Mouse (Mus musculus): ENCODE data around the gene Csnk1g1.

Gene Csnk1g1

GRCm38 (mm10) chr9:65908394-65909300 is at the start of gene Csnk1g1, which contains the start of gene Trip4:
Gene Csnk1g1, plus strand, starts transcription at chr9:65908924.
Gene Trip4, minus strand, starts transcription at chr9:65908794.
- DNase-seq (ENCODE audit: low spot score in 2 of 2) = peak; percentile 97

- DNase-seq (ENCODE audit: low spot score in 2 of 2) = no peak
Measured at GRCm38 (mm10) chr9:65859656-65860055, 49.1 kb upstream of the Csnk1g1 start.

DNA sequence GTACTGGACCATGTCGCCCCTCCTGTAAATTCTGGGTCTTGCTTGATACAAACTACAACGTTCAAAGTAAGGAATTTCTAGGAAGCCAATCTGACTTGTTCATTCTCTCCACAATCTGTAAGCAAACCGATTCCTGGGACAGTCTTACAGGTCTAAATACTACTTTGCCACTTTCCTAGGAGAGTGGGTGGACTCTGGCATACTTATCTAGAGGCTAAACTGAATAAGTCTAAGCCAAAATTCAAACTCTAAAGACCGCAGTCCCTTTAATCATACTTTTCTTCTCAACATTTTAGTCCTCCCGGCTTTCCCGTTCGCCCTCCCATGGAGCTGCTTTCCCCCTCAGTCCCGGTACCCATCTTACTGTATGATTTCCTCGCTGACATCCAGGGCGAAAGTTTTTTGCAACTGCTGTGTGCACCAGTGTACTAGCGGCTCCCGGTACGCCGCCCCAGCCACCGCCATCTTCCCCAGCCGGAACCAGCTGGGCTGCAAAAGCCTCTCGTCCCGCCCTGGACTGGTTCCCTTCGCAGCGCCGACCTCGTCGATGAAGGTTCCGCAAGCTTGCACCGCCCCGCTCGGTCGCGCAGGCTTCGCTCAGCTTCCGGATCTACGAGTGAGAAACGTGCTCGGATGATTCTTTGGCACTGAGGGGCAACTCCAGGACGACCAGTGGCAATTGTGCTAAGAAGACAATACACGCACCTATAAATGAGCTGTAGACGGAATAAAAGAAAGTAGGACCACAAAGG is 24.0 kb upstream of the Csnk1g1 start:
- DNase-seq (ENCODE audit: low spot score in 2 of 2) = peak; percentile 88 to 90

DNA sequence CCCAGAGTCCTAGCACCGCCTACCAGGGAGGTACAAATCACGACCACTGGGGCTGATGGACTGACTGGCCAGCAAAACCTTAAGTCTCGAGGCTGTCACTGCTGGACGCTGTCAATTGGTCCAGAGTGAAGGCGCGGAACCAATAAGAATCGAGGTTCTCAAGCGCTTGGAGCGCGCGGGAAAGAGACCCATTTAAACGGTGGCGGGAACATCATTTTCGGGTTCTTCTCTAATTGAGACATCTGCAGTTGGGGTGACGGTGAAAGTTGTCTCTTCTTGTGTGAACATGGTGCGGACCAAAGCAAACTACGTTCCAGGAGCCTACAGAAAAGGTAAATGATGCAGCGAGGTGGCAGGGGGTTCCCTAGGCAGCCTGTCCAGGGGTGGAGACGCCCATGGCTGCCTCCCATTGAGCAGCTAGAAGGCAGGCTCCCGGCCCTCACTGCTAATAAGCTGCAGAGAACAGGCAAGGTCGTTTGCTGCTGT is 18.5 kb upstream of the Csnk1g1 start, which contains the start of gene Pclaf:
Gene Pclaf (plus strand): TSS at position 95 of the 486 bp plus-strand sequence.
- peak; percentile 60 to 74 for DNase-seq (ENCODE audit: low spot score in 2 of 2)

DNA sequence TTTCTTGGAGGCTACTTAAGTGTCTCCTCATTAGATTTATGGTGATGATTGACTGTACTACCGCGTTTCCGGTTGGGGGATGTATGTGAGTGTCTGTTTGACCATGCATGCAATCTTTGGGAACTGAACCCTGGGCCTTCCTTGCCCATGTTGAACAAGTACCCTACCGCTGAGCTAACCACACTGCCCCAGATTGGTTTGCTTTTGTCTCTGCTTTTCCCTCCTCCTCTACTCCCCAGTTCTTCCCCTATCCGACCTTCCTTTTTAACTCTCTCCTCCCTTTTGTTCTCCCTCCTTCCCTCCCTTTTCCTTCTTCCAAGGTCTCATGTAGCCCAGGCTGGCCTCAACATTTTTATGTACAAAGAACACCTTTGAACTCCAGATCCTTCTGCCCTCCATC is 17.6 kb upstream of the Csnk1g1 start:
- no peak for DNase-seq (ENCODE audit: low spot score in 2 of 2)

- no peak for DNase-seq (ENCODE audit: low spot score in 2 of 2)
Measured at GRCm38 (mm10) chr9:65896977-65897376, 11.7 kb upstream of the Csnk1g1 start.

DNA sequence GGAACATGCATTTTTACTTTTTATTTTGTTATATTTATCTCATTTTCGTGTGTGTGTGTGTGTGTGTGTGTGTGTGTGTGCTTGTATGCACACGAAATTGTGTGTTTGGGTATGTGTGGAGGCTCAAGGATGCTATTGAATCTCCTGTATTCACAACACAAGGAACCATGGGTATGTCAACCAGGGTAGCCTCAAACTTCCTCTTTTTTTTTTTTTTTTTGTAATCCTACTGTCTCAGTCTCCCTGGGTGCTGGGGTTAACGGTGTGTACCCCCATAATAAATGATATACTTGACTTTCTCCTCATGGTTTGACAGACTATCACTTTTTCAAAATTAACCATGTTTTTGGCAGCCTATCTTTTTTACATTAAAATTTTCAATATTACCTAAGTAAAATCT is 5.8 kb upstream of the Csnk1g1 start:
- DNase-seq (ENCODE audit: low spot score in 2 of 2) = no peak

GRCm38 (mm10) chr9:65903419-65903818 is 5.3 kb upstream of the Csnk1g1 start:
- DNase-seq (ENCODE audit: low spot score in 2 of 2) = no peak

GRCm38 (mm10) chr9:65909301-65909801 is 627 bp downstream of the Csnk1g1 start:
- DNase-seq (ENCODE audit: low spot score in 2 of 2) = peak in 1 of 2 experiments; percentile 62

DNA sequence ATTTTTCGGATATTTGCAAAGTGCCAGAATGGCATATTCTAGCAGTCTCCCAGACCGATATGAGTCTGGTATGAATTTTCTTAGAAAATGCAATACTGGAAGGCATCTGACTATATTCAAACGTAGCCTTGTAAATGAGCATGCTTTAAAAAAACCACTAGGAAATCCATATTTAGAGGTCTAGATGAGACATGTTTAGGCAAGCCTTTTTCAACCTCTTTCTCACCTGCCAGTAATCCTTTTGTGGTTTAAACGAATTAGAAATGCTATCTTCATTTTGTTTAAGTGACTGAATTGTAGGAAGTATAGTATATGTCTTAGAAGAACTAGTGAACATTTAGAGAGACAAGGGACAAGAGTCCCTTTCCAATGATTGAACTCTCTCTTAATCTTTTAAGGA is 1.1 kb downstream of the Csnk1g1 start:
- DNase-seq (ENCODE audit: low spot score in 2 of 2) = no peak

GRCm38 (mm10) chr9:65913976-65914375 is 5.3 kb downstream of the Csnk1g1 start:
- DNase-seq (ENCODE audit: low spot score in 2 of 2) = no peak

DNA sequence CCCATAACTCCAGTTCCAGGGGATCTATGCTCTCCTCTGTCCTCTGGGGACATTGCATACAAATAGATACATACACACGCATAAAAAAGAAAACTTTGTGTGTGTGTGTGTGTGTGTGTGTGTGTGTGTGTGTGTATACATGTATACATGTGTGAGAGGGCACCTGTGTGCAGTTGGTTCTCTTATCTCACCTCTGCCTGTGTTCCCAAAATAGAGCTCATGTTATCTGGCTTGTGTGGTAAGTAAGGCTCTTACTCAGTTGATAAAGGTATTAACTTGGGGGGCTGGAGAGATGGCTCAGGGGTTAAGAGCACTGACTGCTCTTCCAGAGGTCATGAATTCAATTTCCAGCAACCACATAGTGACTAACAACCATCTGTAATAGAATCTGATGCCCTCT is 8.3 kb downstream of the Csnk1g1 start:
- no peak for DNase-seq (ENCODE audit: low spot score in 2 of 2)

GRCm38 (mm10) chr9:65928456-65928855 is 19.7 kb downstream of the Csnk1g1 start:
- DNase-seq (ENCODE audit: low spot score in 2 of 2) = no peak

- DNase-seq (ENCODE audit: low spot score in 2 of 2) = no peak
Measured at GRCm38 (mm10) chr9:65929826-65930225, 21.1 kb downstream of the Csnk1g1 start.

DNA sequence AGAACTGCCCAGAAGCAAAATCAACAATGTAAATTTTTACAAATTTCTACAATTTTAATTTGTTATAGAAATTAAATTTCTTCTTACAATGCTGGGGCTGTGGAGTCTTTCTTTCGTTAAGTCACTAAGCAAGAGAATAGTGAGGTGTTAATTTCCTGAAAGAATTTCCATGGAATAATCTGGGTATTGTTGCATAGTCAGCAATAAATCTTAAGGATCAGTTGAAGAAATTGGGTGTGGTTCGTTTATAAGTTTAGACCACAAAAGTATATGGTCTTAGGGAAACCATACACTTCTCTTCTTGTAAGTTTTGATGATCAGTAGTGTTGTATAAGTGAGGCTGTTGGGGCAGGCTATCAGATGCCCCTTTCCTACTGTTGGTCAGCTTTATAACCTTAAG is 28.8 kb downstream of the Csnk1g1 start:
- DNase-seq (ENCODE audit: low spot score in 2 of 2) = no peak

- DNase-seq (ENCODE audit: low spot score in 2 of 2) = no peak
Measured at GRCm38 (mm10) chr9:65951082-65951587, 42.4 kb downstream of the Csnk1g1 start.

GRCm38 (mm10) chr9:65970009-65970408 is 61.3 kb downstream of the Csnk1g1 start:
- DNase-seq (ENCODE audit: low spot score in 2 of 2) = no peak

DNA sequence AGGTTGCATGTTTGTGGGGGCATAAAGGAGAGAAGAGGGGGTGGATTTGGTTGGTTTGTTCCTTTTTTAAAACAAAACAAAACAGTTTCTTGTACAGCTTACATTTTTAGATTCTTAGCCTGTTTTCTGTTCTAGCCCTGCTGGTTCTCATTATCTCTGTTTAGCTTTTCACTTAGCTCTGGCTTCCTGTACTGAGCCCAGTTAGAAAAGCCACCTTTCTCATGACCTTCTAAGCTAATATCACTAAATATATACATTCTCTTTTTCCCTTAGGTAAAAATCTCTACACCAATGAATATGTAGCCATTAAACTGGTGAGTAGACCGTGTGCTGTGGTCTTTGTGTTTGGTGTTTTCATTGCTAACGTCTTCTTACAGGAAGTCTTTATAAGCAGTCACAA is 64.5 kb downstream of the Csnk1g1 start:
- no peak for DNase-seq (ENCODE audit: low spot score in 2 of 2)

DNA sequence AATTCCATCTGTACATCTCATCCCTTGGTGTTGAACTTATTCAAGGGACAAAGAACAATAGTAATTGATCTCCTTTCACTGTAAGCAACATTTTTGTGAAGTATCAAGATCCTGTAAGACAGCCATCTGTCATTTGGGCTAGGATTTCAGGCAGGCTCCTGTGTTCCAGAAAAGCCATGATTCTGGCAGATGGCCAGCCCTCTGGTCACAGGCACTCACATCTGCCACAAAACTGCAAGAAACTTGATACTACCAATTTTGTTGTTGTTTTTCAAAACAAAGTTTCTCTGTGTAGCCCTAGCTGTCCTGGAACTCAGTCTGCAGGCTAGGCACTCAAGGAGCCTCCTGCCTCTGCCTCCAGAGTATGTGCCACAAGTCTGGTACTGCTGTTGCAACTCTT is 67.2 kb downstream of the Csnk1g1 start:
- DNase-seq (ENCODE audit: low spot score in 2 of 2) = peak in 1 of 2 experiments; percentile 12

GRCm38 (mm10) chr9:65982841-65983240 is 74.1 kb downstream of the Csnk1g1 start:
- no peak for DNase-seq (ENCODE audit: low spot score in 2 of 2)

GRCm38 (mm10) chr9:65987021-65987420 is 78.3 kb downstream of the Csnk1g1 start:
- DNase-seq (ENCODE audit: low spot score in 2 of 2) = no peak

Data from heart, adult 9 months (tissue).